Mouse (Mus musculus): ENCODE data around the gene Tgm1. TPM values are rescaled to one million over a fixed set of nuclear protein-coding genes. Genes with fewer than 3 reads are reported as not detected.

Tgm1 gene
- under 1 TPM; 0.39 to 0.49 TPM for total RNA-seq (2021)
- long read RNA-seq, experiment 1: 0 reads
- long read RNA-seq, experiment 2, partial matches to known transcripts: 0 of 1 reads
- long read RNA-seq, experiment 2, other reads (novel, unspliced or antisense): 0 of 1 reads

GRCm38 (mm10) chr14:55713729-55714122, at the start of gene Tgm1:
Gene Tgm1, minus strand, starts transcription at chr14:55713926.
- DNase-seq (ENCODE audit: low spot score in 2 of 2): no peak

DNA sequence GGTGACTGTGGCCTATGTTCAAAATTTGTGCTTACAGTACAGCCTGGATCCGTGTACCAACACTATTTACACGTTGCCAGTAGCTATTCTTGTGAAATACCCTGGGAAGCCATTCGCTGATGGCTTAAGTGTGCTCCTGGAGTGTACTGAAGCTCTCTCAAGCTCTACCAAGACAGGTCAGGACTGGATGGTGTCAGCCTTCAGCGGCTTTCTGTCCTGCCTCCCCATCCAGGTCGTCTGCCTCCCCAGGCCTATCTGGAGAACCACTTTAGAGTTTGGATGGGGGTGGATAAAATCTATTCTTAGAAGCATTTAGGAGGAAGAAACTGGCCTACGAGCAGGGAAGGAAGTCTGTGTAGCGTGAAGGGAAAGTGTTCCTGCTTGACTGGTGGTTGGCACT, 49.4 kb upstream of the Tgm1 start:
- DNase-seq (ENCODE audit: low spot score in 2 of 2): no peak

DNA sequence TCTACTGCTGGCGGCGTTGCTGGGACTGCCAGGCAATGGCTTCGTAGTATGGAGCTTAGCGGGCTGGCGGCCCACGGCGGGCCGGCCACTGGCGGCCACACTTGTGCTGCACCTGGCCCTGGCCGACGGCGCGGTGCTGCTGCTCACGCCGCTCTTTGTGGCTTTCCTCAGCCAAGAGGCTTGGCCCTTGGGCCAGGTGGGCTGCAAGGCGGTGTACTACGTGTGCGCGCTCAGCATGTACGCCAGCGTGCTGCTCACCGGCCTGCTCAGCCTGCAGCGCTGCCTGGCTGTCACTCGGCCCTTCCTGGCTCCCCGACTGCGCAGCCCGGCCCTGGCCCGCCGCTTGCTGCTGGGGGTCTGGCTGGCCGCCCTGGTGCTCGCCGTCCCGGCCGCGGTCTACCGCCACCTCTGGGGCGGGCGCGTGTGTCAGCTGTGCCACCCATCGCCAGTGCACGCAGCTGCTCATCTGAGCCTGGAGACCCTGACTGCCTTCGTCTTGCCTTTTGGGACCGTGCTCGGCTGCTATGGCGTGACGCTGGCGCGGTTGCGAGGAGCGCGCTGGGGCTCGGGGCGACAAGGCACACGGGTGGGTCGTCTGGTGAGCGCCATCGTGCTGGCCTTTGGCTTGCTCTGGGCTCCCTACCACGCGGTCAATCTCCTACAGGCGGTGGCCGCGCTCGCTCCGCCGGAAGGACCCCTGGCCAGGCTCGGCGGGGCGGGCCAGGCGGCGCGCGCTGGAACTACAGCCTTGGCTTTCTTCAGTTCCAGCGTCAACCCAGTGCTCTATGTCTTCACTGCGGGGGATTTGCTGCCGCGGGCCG, 48.5 kb upstream of the Tgm1 start:
- DNase-seq (ENCODE audit: low spot score in 2 of 2): peak; percentile 50 to 64

DNA sequence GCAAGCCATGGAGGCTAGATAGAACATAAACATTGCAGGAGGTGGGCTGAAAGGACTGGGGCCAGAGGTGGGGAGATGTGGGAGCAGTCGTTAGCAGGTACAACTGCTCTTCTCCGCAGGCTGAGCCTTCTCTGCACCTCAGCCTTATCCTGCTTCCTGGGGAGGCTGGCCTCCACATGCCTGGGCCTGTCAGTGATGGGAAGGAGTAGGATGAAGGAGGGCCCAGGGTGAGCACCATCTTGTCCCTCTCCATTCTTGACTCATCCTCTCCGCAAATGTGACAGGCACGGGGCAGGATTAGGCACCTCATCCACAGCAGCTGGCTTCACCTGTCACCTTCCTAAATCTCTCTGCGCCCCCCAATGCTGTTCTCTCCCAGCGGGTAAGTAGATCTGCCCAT, 47.4 kb upstream of the Tgm1 start, which contains the start of gene Ltb4r2:
TSS of gene Ltb4r2 (plus strand) at position 266 of the 400 bp plus-strand sequence.
- no peak for DNase-seq (ENCODE audit: low spot score in 2 of 2)

DNA sequence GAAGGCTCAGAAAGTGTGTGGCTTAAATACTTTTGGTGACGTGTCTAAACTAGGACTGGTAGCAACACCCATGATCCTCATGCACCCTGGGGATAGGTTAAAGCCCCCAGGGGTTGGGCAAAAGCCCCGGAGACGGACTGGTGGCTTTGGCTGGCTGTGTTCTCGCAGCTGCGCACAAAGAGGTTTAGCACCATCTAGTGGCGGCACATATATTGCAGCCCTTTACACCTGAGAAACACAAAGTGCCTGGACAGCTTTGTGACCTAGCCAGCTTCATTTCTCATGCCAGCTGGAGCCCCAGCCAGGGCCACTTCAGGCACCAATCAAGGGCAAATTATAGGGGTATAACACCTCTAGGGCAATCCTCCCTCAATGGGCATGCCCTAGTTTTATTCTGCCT, 46.4 kb upstream of the Tgm1 start:
- peak; percentile 49 to 76 for DNase-seq (ENCODE audit: low spot score in 2 of 2)

DNA sequence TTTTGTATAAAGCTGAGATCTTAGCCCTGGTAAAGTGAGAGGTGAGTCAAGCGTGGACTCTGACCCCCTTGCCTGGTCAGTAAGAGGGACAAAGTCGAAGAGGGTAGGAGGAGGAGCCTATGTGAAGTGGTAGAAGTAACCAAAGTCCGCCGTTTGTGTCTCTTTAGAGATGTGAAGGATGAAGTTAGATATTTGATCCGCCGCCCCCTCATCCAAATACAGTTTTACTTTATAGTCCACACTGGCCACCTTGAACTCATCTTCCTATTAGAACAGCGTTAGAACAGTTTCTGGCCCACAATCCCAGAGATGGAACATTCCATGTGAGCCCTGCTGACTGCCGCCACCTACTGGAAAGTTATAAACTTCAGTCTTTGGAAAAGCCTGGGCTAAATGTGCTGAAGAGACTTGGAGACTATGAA, 44.6 kb upstream of the Tgm1 start, which contains the start of gene Cideb:
TSS of gene Cideb (minus strand) at position 96 of the 422 bp plus-strand sequence.
- DNase-seq (ENCODE audit: low spot score in 2 of 2): no peak

GRCm38 (mm10) chr14:55757566-55757965, 43.8 kb upstream of the Tgm1 start:
- no peak for DNase-seq (ENCODE audit: low spot score in 2 of 2)

GRCm38 (mm10) chr14:55747051-55747847, 33.5 kb upstream of the Tgm1 start:
- no peak for DNase-seq (ENCODE audit: low spot score in 2 of 2)

- no peak for DNase-seq (ENCODE audit: low spot score in 2 of 2)
These were observed 32.1 kb upstream of the Tgm1 start for GRCm38 (mm10) chr14:55745861-55746237.

DNA sequence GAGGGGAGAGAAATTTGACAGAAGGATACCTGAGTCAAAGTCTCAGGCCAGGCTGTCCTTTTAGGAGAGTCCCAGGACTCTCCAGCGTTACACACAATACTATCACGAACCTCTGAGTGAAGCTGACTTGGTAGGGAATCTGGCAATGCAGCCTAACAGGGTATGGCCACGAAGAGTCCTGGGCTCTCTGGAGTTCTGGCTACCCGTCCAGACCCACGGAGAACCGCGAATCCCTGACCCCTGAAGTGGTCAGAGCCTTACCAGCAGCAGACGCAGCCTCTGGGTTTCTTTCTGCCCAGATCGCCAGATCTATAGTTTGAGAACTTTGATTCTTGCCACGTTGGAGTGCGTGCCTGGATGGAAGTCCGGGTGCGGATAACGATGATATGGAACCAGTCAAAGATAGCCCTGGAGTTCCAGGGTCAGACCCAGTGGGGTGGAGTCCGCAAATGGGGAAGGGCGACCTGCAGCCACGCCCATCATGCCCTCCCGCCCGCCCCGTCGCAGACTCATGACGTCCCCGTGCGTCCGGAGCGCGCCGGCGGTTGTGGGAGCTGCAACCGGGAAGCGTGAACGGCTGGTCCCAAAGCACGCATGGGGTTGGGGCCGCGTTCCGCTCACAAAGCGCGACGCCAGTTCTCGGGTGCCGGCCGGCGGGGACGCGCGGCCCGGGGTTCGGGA, 31.6 kb upstream of the Tgm1 start, which contains the start of the genes Dhrs1 and Nop9:
TSS of gene Dhrs1 (minus strand) at position 511 of the 681 bp plus-strand sequence.
TSS of gene Nop9 (plus strand) at position 514 of the 681 bp plus-strand sequence.
- DNase-seq (ENCODE audit: low spot score in 2 of 2): peak; percentile 82 to 88

GRCm38 (mm10) chr14:55743711-55744110, 30.0 kb upstream of the Tgm1 start:
- DNase-seq (ENCODE audit: low spot score in 2 of 2): peak; percentile 83 to 87

DNA sequence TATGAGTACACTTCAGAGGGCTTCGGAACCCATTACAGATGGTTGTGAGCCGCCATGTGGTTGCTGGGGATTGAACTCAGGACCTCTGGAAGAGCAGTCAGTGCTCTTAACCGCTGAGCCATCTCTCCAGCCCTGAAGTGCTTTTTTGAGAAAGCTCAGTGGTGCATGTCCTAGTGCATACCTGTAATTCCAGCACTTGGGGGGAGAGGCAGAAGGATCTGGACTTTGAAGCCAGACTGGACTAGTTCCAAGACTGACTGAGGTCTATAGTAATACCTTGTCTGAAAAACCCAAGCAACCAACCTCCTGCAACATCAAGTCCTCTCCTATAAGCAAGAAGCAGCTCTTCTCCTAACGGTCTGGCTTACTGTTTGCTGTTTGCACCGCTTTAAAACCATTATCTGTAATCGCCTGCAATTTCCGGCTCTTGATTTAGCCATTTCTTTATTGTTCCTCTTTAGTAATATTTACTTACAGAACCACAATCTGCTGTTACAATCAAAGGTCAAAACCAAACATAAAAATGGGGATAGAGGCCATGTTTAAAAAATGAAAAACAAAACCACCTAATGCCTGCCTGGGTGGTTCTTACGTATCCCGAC, 23.5 kb upstream of the Tgm1 start:
- DNase-seq (ENCODE audit: low spot score in 2 of 2): no peak

DNA sequence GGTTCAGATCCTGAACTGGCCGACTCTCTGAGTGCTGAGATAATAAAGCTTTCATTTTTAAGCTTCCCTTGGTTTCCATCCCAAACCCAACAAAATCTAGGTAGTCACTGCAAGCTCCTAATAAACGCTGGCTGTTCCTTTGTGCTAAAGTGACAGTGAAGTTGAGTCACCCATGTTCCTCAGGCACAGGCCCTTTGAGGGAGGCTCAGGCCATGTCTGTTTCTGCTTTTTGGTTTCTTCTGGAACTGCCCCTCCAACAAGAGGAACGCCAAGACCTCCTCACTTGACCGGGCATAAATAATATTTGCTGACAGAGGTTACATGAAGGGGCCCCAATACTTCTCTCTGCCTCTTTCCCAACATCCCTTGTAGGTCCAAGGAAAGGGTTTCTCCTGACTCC, 22.0 kb upstream of the Tgm1 start:
- DNase-seq (ENCODE audit: low spot score in 2 of 2): no peak

DNA sequence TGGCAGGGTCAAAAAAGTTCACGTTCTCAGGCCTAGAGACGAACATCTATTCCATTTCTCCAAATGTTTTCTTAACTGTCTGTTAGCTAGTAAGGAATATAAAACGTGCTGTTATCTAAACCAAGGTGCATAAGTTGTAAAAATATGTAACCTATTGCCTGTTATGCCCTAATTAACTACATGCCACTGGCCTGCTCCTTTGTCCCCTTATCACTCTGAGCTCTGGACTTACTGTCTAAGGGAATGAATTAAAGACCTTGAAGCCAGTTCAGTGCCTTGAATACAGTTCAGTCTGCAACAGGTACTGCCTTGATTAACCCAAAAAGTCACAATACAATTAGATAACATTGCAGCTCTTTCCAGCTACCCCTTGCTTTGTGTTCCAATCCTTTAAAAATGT, 21.6 kb upstream of the Tgm1 start:
- DNase-seq (ENCODE audit: low spot score in 2 of 2): no peak

DNA sequence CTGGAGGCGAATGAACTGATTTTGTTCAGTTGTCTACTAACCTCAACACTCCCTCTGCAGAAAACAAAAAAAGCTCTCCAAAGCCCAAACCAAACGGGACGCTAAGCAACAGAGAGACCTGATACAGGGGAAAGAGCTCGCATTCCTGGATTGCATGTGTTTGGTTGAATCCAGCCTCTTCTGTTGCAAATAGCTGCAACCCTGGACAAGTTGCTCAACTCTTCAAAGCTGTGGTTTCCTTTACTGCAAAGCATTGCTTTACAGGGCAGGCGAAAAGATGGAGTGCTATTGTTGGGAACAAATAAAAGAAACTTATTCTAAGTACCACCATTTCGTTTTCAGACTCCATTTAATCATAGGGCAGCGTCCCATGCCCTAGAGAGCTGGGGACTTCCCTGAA, 21.1 kb upstream of the Tgm1 start:
- DNase-seq (ENCODE audit: low spot score in 2 of 2): no peak

DNA sequence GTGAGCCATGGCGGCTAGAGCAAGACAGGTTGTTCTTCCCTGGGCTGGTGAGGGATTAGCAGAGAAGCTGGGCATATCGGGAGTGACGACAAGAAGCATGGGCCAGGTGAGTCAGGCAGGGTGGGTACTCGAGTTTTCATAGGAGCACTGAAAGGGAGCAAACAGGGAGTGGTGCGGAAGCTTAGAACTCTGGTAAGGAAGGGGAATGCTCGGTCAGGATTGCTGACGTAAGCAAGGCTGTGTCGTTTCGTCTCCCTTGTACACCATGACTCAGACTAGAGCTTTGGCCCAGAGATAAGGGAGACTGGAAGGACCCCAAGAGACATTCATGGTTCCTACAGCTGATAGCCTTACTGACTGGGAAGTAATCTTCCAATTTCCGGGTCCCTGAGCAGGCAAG, 20.2 kb upstream of the Tgm1 start:
- no peak for DNase-seq (ENCODE audit: low spot score in 2 of 2)

GRCm38 (mm10) chr14:55730531-55731032, 16.9 kb upstream of the Tgm1 start:
- no peak for DNase-seq (ENCODE audit: low spot score in 2 of 2)

DNA sequence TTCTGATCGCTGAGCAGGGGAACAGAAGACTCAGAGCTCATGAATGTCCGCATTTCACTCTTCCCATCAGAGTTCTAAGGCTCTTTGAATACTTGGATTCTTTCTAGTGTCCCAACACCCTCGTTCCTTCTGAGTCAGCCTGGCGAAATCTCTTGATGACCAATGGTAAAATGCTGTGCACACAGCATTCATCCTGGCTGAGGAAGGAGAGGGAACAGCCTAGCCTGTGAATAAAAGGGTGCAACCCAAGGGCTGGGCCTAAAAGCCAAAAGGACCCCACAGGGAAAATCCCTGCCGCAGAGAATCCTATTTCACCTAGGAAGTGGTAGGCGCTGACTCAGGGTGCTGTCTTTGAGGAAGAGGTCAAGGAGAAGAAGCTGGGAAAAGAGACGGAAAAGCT, 16.4 kb upstream of the Tgm1 start:
- DNase-seq (ENCODE audit: low spot score in 2 of 2): no peak

DNA sequence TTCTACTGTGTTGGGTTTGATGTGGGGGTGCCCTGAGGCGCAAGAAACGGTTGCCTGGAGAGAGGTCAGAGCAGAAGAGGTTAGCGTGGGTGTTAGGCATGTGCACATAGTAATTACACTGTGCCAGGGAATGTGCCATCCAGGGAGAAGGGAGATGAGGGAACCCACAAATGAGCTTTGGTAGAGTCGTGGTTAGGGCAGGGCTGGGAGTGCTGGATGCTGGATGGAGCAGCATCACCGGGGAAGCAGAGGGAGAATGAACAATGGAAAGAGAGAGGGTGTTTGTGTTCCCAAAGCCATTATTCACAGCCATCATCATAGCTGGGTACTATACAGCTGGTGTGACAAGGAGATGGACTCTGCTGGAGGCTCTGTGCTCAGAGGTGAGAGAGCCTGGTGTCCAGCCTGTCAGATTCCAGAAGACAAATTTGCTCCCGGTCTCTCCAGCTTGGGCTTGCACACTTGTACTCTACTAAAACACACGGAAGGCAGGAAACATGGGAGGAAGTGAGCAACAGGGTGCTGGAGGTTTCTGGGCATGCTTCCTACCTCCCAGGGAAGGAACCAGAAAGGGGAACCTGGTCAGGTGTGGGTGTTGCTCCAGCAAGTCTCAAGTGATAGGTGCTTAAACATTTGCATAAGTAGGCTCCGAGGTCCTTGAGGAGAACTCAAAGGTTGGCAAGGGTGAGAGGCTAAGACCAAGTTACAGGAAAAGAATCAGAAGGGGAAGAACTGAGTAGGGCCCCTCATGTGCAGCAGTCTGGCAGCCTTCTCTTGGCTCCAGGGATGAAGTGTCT, 14.4 kb upstream of the Tgm1 start:
- no peak for DNase-seq (ENCODE audit: low spot score in 2 of 2)

GRCm38 (mm10) chr14:55726261-55726660, 12.5 kb upstream of the Tgm1 start:
- no peak for DNase-seq (ENCODE audit: low spot score in 2 of 2)

Data from gastrocnemius, postnatal 4 days (tissue).